Mouse (Mus musculus) layer of hippocampus, adult 11-12 months (tissue): ENCODE results near the gene Noc3l.

Experiments
- DNase-seq: peaks from one replicate; pipeline ENCODE4 v3.0.0; 2022; ENCODE audit warnings: low spot score

Gene Noc3l

DNA sequence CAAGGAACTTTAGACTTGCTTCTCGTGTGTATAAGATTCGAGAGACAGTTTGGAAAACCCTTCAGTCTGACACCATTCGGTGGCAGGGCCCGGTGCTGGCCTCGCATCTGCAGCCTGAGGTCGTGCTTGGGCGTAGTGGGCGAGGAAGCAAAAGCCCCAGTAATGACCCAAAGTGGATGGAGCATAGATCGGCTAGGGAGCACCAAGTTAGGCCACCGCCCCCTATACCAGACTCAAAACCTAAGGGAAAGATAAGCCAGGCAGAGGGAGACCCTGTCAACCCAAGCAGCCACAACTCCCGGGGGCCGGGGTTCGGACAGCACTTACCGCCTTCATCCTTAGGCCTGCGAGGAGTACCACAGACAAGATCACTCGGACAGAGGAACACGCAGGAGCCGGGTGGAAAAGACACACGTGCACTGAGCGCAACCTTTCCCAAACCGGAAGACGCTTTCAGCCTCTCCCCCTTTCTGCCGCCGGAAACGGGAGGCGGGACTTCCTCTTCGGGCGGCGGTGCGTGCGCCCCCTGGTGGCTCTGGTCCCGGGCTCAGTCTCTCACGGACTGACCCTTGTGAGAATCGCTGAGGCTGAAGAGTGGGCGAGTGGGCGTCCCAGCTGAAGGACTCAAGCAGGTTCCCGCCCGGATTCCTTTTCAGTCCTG is at the start of gene Noc3l:
Noc3l (minus strand) TSS at position 472 of the 661 bp plus-strand sequence.
- peak; percentile 93 for DNase-seq

DNA sequence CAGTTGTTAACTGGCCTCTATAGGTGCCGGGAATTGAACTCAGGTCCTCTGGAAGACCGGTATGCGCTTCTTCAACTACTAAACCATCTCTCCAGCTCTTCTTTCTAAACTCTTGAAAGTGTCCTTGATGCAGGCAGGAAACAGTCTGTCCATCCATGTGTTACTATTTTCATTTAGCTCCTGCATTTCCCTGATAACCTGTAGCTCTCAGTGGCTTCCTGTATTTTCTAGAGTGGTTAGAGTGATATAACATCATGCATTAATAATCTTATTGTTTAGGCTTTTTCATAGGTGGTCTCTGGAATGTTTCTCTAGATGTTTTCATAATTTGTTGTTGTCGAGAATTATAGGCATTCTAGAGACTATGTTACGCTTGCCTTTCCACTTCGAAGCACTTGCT is 43.5 kb upstream of the Noc3l start:
- no peak for DNase-seq

DNA sequence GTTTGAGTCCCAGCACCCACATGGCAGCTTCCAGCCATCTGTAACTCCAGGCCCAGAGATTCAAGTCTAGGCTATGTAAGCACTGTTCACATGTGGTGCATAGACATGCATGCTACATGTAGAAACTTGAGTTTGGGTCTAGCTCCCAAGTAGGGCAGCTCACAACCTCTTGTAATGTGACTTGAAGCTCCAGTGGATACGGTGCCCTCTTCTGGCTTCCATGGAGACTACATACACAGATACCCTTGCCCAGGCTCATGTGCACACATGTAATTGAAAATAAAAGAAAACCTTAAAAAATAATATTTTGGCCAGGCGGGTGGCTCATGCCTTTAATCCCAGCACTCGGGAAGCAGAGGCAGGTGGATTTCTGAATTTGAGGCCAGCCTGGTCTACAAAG is 39.2 kb upstream of the Noc3l start:
- no peak for DNase-seq

GRCm38 (mm10) chr19:38846373-38846772 is 27.3 kb upstream of the Noc3l start:
- DNase-seq = no peak

DNA sequence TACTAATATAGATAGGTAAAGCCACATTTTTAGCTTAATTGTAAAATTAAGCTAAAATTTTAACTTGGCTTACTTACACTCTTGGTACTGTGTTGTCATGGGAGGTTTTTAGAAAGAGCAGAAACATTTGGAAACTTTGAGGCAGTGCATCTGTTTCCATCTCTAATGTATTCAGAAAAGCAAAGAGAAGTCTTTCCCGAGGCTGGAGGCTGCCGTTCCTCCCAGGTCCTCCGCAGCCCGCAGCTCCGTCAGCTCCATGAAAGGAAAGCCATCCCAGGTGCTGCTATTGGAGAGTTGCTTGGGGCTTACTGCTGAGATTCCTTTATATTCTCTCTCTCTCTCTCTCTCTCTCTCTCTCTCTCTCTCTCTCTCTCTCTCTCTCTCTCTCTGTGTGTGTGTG is 25.8 kb upstream of the Noc3l start:
- no peak for DNase-seq

GRCm38 (mm10) chr19:38837171-38837641 is 18.2 kb upstream of the Noc3l start:
- peak; percentile 34 for DNase-seq

GRCm38 (mm10) chr19:38836438-38837170 is 17.6 kb upstream of the Noc3l start, which contains the start of gene Tbc1d12:
Tbc1d12 (plus strand) TSS chr19:38836579.
- DNase-seq = peak; percentile 90

GRCm38 (mm10) chr19:38836084-38836437 is 17.0 kb upstream of the Noc3l start:
- no peak for DNase-seq

DNA sequence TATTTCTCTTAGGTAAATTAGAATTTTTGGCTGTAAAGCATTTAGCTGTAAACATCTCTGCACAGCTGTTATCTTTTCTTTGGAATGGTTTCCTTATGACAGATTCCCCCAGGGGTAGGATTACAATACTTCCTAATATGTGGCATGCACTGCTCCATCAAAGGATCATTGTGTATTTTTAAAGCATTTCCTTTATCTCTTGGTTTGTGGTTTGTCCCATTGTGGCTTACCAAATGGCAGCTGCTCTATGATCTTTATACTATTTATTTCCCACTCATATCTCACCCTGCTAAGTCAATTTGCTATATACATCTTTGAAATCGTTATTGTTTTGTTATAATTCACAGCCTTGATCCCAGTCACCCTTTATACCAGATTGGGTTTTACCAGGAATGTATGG is 14.2 kb upstream of the Noc3l start:
- DNase-seq = no peak

DNA sequence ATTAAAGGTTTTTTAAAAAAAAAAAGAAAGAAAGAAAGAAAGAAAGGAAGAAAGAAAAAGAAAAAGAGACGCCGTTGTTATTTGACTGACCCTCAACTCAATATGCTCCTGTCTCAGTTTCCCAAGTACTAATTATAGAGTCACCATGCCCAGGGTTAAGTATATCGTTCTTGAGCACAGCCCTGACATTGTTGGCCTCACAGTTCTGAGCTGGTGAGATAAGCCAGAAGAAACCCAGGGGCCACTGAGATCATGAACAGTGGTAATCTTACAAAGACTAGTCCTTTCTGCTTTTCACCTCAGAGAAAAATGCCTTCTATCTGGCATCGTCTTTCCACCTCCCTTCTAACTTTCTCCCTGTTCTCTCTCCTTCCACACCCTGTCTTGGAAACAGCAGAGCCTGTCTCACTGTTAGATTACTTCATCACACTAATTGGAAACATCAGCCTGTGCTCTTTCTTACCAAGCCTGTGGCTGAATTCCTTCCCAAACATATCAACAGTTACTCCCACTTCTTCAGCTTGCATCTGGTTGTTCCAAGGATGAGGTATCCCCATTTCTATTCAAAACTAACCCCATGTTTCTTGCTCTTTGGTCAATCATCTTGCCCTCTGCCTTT is 1.3 kb upstream of the Noc3l start:
- no peak for DNase-seq

GRCm38 (mm10) chr19:38819427-38819802 is 378 bp upstream of the Noc3l start:
- no peak for DNase-seq

- DNase-seq = no peak
Observed at GRCm38 (mm10) chr19:38818191-38818590, 846 bp downstream of the Noc3l start.

DNA sequence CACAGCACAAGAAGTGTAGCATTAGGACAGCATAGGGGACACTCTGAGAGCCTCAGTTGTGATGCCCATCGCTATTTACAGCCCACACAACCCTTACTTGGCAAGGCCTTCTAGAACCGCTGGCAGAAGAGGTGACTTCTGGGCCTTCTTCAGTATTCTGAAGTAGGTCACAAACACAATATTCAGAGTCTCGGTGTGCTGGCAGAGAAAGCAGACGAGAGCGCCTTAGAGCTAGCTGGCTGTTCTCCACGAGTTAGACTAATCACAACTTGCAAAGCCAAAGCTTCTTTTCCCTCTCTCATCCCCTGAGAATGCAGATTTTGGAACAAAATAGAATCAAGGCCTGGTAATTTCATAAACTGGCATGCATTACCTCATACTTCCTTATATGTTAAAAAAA is 20.2 kb downstream of the Noc3l start:
- DNase-seq = no peak

GRCm38 (mm10) chr19:38798291-38798690 is 20.7 kb downstream of the Noc3l start:
- DNase-seq = peak; percentile 75

DNA sequence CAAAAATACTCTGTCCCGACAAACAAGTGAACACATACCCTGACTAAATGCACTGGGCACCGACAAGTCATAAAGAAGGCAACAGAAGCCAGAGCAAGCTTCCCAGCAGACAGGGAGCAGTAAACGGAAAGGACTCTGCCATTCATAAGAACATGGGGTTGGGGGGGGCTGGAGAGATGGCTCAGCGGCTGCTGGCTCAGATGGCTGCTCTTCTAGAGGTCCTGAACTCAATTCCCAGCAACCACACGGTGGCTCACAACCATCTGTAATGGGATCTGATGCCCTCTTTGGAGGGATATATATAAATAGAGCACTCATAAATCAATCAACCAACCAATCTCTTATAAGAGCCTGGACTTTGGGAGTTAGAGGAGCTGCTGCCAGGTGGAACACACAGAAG is 22.5 kb downstream of the Noc3l start:
- no peak for DNase-seq

- DNase-seq = no peak
Observed at GRCm38 (mm10) chr19:38793563-38794045, 25.4 kb downstream of the Noc3l start.

- DNase-seq = no peak
Observed at GRCm38 (mm10) chr19:38787756-38788155, 31.3 kb downstream of the Noc3l start.

GRCm38 (mm10) chr19:38783542-38783941 is 35.5 kb downstream of the Noc3l start:
- no peak for DNase-seq

GRCm38 (mm10) chr19:38778805-38779204 is 40.2 kb downstream of the Noc3l start:
- DNase-seq = peak; percentile 70

DNA sequence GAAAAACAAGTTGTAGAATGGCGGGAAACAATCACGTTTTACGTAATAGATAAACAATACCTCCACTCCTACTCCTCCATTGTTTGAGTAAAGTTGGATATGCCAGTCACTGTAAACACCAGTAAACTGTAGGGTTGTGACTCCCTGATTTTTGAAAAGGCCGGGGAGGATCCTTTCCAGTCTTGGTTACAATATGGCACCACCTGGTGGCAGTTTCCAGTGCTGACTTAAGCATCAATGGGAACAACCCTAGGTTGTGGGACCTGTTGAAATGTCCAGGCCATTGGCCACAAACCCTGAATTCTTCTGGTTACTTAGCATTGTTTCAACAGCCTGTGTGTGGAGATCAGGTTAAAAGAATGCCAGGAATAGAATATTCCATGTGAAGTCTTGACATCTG is 43.5 kb downstream of the Noc3l start:
- peak; percentile 63 for DNase-seq

GRCm38 (mm10) chr19:38766306-38766705 is 52.7 kb downstream of the Noc3l start:
- DNase-seq = no peak

- no peak for DNase-seq
Observed at GRCm38 (mm10) chr19:38760441-38760840, 58.6 kb downstream of the Noc3l start.
